Mouse (Mus musculus) ES-E14 (cell line): ENCODE data around the gene Kcnj10.

Experiments
- HCFC1 ChIP-seq: IDR thresholded peaks from 2 replicates; pipeline ENCODE4 v1.6.1; 2012; ENCODE audit warnings: low read length, inconsistent platforms, borderline replicate concordance; ENCODE audit not compliant: insufficient read depth
- MAFK ChIP-seq: IDR thresholded peaks from 2 replicates; pipeline ENCODE4 v1.6.1; 2014; ENCODE audit warnings: mild to moderate bottlenecking, low read depth, low read length, inconsistent platforms; ENCODE audit not compliant: insufficient read depth
- ZC3H11A ChIP-seq: IDR thresholded peaks from 2 replicates; pipeline ENCODE4 v1.6.1; 2012; ENCODE audit warnings: low read depth, mild to moderate bottlenecking, inconsistent platforms, low read length, borderline replicate concordance
- ZNF384 ChIP-seq: IDR thresholded peaks from 2 replicates; pipeline ENCODE4 v1.6.1; 2012; ENCODE audit warnings: low read depth, low read length, inconsistent platforms

GRCm38 (mm10) chr1:172391807-172392581, 51.0 kb downstream of the Kcnj10 start:
- no peak for TF ChIP-seq ZNF384
- no peak for TF ChIP-seq ZC3H11A
- no peak for TF ChIP-seq MAFK
- TF ChIP-seq HCFC1 = no peak
